Mouse (Mus musculus) lung, adult 2 months (tissue): ENCODE measurements around the gene Dnah8.

Source experiments
- CTCF ChIP-seq: fragments of 200-500 bp; IDR thresholded peaks from 2 replicates; pipeline ENCODE4 v1.5.1; 2011; ENCODE audit warnings: mild to moderate bottlenecking, low read length, control low read depth; ENCODE audit not compliant: insufficient read depth
- POLR2A ChIP-seq: fragments of 200-500 bp; IDR thresholded peaks from 2 replicates; pipeline ENCODE4 v1.6.1; 2011; ENCODE audit warnings: low read depth, mild to moderate bottlenecking, control low read depth, low read length, borderline replicate concordance; ENCODE audit errors: extremely low read depth

GRCm38 (mm10) chr17:30574783-30575075 is 49.4 kb upstream of the Dnah8 start:
- no peak for TF ChIP-seq CTCF
- no peak for TF ChIP-seq POLR2A
